Mouse (Mus musculus) heart, embryonic 15.5 days (tissue): ENCODE data around the gene Cyp27a1. TPM values are rescaled to one million over a fixed set of nuclear protein-coding genes. Genes with fewer than 3 reads are reported as not detected.
A peak's percentile ranks its signal among the peaks of the same experiment; 100 is the strongest.

Source experiments
- ATAC-seq: fragments of 200-750 bp; cut with Nextera tagmentation; replicated peaks from 2 replicates; pipeline ENCODE4 v1.8.0; 2017; ENCODE audit warnings: low read depth, moderate TSS enrichment; ENCODE audit not compliant: insufficient number of reproducible peaks, insufficient read depth, low FRiP score
- H3K27ac ChIP-seq: fragments of 300-500 bp; sonication (generic); 2 replicates; pipeline ENCODE4 v1.5.1; 2015; ENCODE audit warnings: mild to moderate bottlenecking, inconsistent platforms
- H3K27me3 ChIP-seq: fragments of 300-500 bp; sonication (generic); 2 replicates; pipeline ENCODE4 v1.6.1; 2015; ENCODE audit warnings: inconsistent platforms
- H3K36me3 ChIP-seq: fragments of 300-500 bp; sonication (generic); 2 replicates; pipeline ENCODE4 v1.6.1; 2015; ENCODE audit warnings: mild to moderate bottlenecking, inconsistent platforms
- H3K4me1 ChIP-seq: fragments of 300-500 bp; sonication (generic); replicated peaks from 2 replicates; pipeline ENCODE4 v1.6.1; 2015; ENCODE audit warnings: inconsistent platforms
- H3K4me2 ChIP-seq: fragments of 300-500 bp; sonication (generic); 2 replicates; pipeline ENCODE4 v1.6.1; 2015; ENCODE audit warnings: inconsistent platforms, mild to moderate bottlenecking, moderate library complexity
- H3K4me3 ChIP-seq: fragments of 300-500 bp; sonication (generic); 2 replicates; pipeline ENCODE4 v1.5.1; 2015; ENCODE audit warnings: mild to moderate bottlenecking, inconsistent platforms
- H3K9ac ChIP-seq: fragments of 300-500 bp; sonication (generic); 2 replicates; pipeline ENCODE4 v1.6.1; 2015; ENCODE audit warnings: mild to moderate bottlenecking, inconsistent platforms
- H3K9me3 ChIP-seq: fragments of 300-500 bp; sonication (generic); replicated peaks from 2 replicates; pipeline ENCODE4 v1.6.1; 2016; ENCODE audit warnings: inconsistent platforms
- WGBS: fragments of 180-500 bp; shearing (Covaris S2); methylation state at CpG from one replicate; pipeline ENCODE4 v1.1.7; 2015; ENCODE audit warnings: mixed read lengths; 5-methylcytosine and 5-hydroxymethylcytosine counted together
- polyA plus RNA-seq: library from polyadenylated mRNA; unstranded; fragments of >200 nt; fragmentation: Nextera tagmentation; extraction: Ambion mirVana; gene quantifications from 2 replicates; pipeline ENCODE4 v1.2.1, GENCODE M21; 2015

Cyp27a1 gene
- polyA plus RNA-seq, 1 experiment from 2014 or later: 12.1 TPM

DNA sequence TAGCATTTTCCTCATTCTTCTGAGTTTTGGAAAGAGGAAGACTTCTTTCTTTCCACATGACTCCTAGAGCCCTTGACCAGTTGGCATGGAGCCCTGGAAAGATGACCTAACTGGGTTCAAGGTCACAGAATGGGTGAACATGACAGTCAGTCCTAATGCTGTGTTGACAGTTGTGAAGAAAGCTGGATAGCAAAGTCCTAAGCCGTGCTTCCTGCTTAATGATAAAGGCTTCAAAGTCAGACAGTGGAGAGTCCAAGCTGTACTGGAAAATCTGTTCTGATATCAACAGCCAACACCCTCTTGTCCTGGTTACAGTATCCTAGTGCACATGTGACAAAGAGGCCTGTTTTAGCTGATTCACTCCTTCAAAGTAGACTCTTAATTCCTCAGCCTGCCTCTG is 14.6 kb upstream of the Cyp27a1 start:
- Histone ChIP-seq H3K4me3 (no peak overlapping the region), H3K9me3 (no peaks in the 10 kb centered on the region), H3K27ac (peak overlapping the region; percentile 60), H3K9ac (no peak overlapping the region), H3K27me3 (no peaks in the 10 kb centered on the region), H3K4me2 (no peak overlapping the region), H3K36me3 (peaks cover 42% of the 10 kb centered on the region), H3K4me1 (peaks cover 10% of the 10 kb centered on the region)
- ATAC-seq: peak; percentile 77; the same call in 1 of the 2 replicates
- 16% methylated on average over 1 of the region's 1 CpGs for WGBS

DNA sequence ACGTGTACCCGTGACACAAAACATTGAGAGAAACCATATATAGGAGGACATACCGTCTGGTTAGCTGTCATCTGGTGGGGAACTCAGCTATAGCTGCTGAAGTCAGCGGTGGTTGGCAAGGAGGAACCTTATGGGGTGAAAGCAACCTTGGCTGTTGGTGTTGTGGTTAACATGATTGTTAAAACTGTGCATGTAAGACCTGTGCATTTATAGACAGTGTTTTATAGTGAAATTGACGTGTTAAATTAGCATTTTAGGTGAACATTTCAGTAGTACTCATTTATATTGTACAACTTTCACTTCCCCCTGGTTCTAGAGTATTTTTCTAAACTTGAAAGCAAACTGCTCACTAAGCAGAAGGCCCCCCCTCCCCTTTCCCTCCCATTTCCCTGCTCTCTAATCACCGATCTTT is 11.2 kb upstream of the Cyp27a1 start:
- H3K27me3 ChIP-seq: no peaks in the 10 kb centered on the region
- WGBS: 86% methylated on average over 6 of the region's 6 CpGs
- peaks cover 13% of the 10 kb centered on the region for H3K36me3 ChIP-seq
- no peak overlapping the region for H3K27ac ChIP-seq
- H3K4me1 ChIP-seq: peaks cover 16% of the 10 kb centered on the region
- H3K9ac ChIP-seq: no peak overlapping the region
- no peak for ATAC-seq
- H3K9me3 ChIP-seq: no peaks in the 10 kb centered on the region
- no peak overlapping the region for H3K4me2 ChIP-seq
- no peak overlapping the region for H3K4me3 ChIP-seq

DNA sequence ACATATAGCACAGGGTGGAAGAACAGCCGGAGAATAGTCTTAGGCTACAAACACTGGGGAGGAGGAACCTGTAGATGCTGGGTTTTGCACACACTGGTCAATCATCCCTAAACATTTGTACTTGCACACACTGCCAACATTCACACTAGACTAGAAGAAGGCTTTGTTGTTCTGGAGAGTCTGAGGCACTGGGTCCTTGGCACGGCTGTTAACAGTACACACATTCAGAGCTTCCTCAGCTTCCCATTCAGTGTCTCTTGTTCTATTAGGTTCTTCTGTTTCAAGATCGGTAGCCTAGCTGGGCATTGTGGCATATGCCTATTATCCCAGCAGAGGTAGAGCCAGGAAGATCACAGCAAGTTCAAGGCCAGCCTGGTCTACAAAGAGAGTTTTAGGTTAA is 9.2 kb upstream of the Cyp27a1 start:
- Histone ChIP-seq H3K4me1 (peaks cover 7% of the 10 kb centered on the region), H3K4me3 (no peak overlapping the region), H3K27me3 (no peaks in the 10 kb centered on the region), H3K4me2 (no peak overlapping the region), H3K9me3 (no peaks in the 10 kb centered on the region), H3K36me3 (no peaks in the 10 kb centered on the region), H3K27ac (no peak overlapping the region), H3K9ac (no peak overlapping the region)
- ATAC-seq: no peak
- 88% methylated on average over 3 of the region's 3 CpGs for WGBS

DNA sequence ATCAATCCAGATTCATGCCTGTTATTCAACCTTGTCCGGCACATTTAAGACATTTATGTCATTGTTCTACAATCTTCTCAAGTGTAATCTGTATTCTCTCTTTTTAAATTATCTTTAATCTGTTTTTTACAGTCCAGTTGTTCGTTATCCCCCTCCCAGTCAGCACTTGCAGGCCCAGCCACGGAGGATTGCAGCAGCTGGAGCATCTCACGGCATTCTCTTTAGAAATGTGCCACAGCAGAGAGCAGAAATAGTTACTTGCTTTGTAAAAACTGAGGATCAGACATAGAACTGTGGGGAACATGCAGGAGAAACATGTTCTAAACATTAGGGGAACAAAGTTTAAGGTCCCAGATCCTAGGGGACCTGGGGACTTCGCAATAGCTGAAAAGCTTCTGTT is 8.4 kb upstream of the Cyp27a1 start:
- Histone ChIP-seq H3K4me3 (no peak overlapping the region), H3K27me3 (no peaks in the 10 kb centered on the region), H3K4me2 (no peak overlapping the region), H3K9ac (no peak overlapping the region), H3K4me1 (peaks cover 6% of the 10 kb centered on the region; the same call in 1 of the 2 replicates), H3K27ac (0 out of 2 replicates have a peak overlapping the region, but pooled peaks have one; percentile 30), H3K36me3 (no peaks in the 10 kb centered on the region), H3K9me3 (no peaks in the 10 kb centered on the region)
- no peak for ATAC-seq
- 64% methylated on average over 5 of the region's 5 CpGs for WGBS

DNA sequence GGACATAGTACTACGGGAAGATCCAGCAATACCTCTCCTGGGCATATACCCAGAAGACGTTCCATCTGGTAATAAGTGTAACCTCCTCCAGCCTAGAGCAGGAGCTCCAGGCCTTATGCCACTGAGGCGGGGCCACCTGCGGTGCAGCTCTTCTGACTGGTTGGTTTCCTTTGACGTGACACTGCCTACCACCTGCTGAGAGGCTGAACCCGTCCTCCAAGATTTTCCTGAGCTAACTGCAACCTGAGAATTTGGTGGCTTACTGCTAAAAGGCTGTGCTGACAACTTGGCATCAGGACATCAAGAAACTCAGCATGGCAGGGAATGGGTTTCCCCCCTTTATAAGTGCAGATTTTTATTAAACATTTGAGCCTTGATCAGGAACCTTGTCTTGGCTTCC is 3.8 kb upstream of the Cyp27a1 start:
- Histone ChIP-seq H3K36me3 (no peaks in the 10 kb centered on the region), H3K9me3 (no peaks in the 10 kb centered on the region), H3K27me3 (no peaks in the 10 kb centered on the region), H3K4me1 (peaks cover 12% of the 10 kb centered on the region), H3K9ac (no peak overlapping the region), H3K4me2 (no peak overlapping the region), H3K27ac (no peak overlapping the region), H3K4me3 (no peak overlapping the region)
- ATAC-seq: no peak
- WGBS: 49% methylated on average over 6 of the region's 6 CpGs

DNA sequence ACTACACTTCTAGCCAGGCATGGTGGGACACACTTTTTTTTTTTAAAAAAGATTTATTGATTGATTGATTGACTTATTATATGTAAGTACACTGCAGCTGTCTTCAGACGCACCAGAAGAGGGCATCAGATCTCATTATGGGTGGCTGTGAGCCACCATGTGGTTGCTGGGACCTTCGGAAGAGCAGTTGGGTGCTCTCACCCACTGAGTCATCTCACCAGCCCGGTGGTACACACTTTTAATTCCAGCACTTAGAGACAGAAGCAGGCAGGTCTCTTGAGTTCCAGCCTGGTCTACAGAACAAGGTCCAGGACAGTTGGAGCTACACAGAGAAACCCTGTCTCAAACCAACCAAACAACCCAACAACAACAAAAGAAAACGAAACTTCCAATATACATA is 1.3 kb upstream of the Cyp27a1 start:
- Histone ChIP-seq H3K27ac (no peak overlapping the region), H3K9ac (no peak overlapping the region), H3K27me3 (no peaks in the 10 kb centered on the region), H3K9me3 (no peaks in the 10 kb centered on the region), H3K36me3 (no peaks in the 10 kb centered on the region), H3K4me2 (no peak overlapping the region), H3K4me3 (no peak overlapping the region), H3K4me1 (peaks cover 6% of the 10 kb centered on the region)
- 64% methylated on average over 4 of the region's 4 CpGs for WGBS
- ATAC-seq: no peak

DNA sequence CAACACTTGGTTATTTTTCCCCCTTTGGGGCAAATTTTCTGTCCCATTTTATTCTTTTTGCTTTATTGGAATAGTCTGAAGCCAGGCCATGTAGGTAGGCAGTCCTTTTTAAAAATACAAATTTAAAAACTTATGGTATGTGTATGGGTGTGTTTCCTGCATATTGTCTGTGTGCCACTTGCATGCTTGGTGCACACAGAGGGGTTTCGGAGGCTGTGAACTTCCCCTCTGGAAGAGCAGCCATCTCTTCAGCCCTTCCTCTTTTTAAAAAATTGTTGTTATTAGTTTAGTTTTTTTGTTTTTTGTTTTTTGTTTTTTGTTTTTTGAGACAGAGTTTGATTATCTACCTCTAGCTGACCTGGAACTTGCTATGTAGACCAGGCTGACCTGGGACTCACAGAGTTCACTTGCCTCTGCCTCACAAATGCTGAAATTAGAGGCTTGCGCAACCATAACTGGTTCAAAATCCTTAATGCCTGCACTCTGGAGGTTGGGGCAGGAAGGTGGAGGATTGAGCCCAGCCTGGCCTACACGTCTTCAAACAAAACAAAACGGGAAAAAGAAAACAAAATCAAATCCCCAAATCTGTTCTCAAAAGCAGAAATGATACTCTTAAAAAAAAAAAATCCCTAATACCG is 794 bp upstream of the Cyp27a1 start:
- H3K4me1 ChIP-seq: peaks cover 6% of the 10 kb centered on the region
- ATAC-seq: no peak

DNA sequence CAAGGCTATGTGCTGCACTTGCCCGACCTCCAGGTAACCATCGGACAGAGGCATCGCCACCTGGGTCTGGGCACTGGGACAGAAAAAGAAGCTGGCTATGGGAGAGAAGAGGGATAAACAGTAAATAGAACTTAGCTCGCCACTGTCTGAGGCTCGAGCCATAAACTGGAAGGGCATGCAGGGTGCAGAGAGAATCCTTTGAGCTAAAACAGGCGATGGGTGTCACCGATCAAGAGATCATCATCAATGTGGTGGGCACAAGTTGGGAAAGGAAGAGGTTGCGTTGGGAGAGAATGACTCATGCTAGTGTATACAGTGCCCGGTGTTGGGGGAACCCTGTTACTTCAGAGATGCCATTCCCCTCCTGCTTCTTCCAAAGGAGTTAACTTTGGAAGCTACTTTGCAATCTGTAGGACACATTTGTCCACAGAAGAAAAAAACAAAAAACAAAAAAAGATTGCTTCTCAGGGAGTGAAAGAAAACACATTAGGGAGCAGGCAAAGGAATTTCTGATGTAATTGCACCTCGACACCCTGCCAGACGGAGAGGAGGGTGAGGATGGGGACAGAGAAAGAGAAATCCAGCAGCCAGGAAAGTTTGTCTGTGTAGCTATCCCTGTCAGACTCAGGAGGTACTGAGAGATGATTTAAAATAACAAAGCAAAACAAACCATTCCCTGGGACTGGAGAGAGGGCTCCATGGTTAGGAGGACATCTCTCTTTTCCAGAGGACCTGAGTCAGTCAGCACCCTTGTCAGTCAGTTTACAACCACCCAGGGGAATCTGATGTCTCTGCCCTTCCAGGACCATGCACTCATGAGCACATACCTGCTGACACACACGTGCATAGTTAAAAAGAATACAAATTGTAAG is 721 bp downstream of the Cyp27a1 start:
- H3K36me3 ChIP-seq: no peaks in the 10 kb centered on the region
- peaks cover 6% of the 10 kb centered on the region for H3K4me1 ChIP-seq
- peak overlapping the region; percentile 92 for H3K4me2 ChIP-seq
- no peaks in the 10 kb centered on the region for H3K27me3 ChIP-seq
- peak overlapping the region; percentile 76 for H3K9ac ChIP-seq
- WGBS: 19% methylated on average over 12 of the region's 12 CpGs
- ATAC-seq: no peak
- no peaks in the 10 kb centered on the region for H3K9me3 ChIP-seq
- H3K4me3 ChIP-seq: peak overlapping the region; percentile 65
- peak overlapping the region; percentile 69 for H3K27ac ChIP-seq

More for the DNA sequence above, 794 bp upstream of the Cyp27a1 start:
- Histone ChIP-seq H3K27me3 (no peaks in the 10 kb centered on the region), H3K27ac (peak overlapping the region; percentile 69), H3K4me3 (peak overlapping the region; percentile 65), H3K4me2 (peak overlapping the region; percentile 92), H3K9me3 (no peaks in the 10 kb centered on the region), H3K9ac (peak overlapping the region; percentile 76; the same call in 1 of the 2 replicates), H3K36me3 (no peaks in the 10 kb centered on the region)
- 39% methylated on average over 5 of the region's 5 CpGs for WGBS

DNA sequence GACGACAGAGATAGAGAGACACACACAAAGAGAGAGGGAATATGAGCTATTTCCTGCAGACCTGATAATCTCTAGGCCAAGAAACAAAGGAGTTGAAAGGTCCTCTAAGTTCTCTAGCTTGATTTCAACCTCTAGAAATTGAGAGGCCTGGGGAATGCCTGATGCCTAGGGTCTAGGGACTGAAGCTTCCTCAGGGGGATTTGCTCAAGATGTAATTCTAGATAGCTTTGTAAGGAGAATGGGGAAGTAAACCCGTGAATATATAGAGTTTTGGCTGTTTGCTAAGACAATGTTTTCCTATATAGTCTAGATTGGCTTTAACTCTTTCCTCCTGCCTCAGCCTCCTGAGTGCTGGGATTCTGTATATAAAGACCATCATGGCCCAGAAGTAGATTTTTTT is 1.6 kb downstream of the Cyp27a1 start:
- Histone ChIP-seq H3K27me3 (no peaks in the 10 kb centered on the region), H3K4me1 (peaks cover 6% of the 10 kb centered on the region), H3K36me3 (no peaks in the 10 kb centered on the region), H3K27ac (no peak overlapping the region), H3K4me2 (no peak overlapping the region), H3K9ac (no peak overlapping the region), H3K4me3 (no peak overlapping the region), H3K9me3 (no peaks in the 10 kb centered on the region)
- no peak for ATAC-seq
- WGBS: 30% methylated on average over 2 of the region's 2 CpGs

DNA sequence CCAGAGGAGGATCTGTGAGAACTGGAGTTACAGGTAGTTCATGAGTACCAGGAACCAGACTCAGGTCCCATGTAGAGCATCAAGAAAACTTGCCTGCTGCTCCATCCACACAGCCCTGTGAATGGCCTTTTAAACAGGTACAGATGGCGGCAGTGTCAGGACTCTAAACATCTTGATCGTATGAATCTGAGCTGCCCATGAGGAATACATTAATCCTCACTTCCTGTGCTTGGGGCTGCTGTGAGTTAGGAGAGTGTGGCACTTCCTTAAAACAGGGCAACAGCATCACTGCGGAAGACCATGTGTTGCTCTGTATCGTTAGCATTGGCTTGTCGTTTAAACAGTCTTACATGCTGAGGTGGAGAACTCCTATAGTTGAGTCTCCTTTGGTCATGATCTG is 2.1 kb downstream of the Cyp27a1 start:
- Histone ChIP-seq H3K4me3 (no peak overlapping the region), H3K4me1 (peaks cover 6% of the 10 kb centered on the region), H3K36me3 (no peaks in the 10 kb centered on the region), H3K27ac (no peak overlapping the region), H3K4me2 (no peak overlapping the region), H3K9ac (no peak overlapping the region), H3K27me3 (no peaks in the 10 kb centered on the region), H3K9me3 (no peaks in the 10 kb centered on the region)
- ATAC-seq: no peak
- 71% methylated on average over 5 of the region's 5 CpGs for WGBS

DNA sequence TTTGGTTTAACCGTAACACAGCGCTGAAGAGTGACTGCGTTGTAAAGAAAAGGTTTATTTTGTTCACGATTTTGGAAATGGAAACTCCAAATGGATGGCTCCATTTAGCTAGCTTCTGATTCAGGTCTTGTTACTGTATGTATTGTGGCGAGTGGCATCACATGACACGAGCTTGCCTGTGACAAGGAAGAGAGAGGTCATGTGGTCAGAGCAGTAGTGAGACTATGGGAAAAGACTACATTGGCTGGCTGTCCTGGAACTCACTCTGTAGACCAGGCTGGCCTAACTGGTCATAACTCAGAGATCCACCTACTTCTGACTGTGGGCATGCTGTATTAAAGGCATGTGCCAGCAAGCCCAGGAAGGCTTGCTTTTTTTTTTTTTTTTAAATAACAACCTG is 2.5 kb downstream of the Cyp27a1 start:
- Histone ChIP-seq H3K9me3 (no peaks in the 10 kb centered on the region), H3K27me3 (no peaks in the 10 kb centered on the region), H3K36me3 (no peaks in the 10 kb centered on the region), H3K27ac (no peak overlapping the region), H3K4me1 (peaks cover 6% of the 10 kb centered on the region), H3K4me3 (no peak overlapping the region), H3K9ac (no peak overlapping the region), H3K4me2 (no peak overlapping the region)
- no peak for ATAC-seq
- WGBS: 88% methylated on average over 6 of the region's 6 CpGs
